ENCODE assay signal across 21 mouse cellular contexts in the genomic region with DNA sequence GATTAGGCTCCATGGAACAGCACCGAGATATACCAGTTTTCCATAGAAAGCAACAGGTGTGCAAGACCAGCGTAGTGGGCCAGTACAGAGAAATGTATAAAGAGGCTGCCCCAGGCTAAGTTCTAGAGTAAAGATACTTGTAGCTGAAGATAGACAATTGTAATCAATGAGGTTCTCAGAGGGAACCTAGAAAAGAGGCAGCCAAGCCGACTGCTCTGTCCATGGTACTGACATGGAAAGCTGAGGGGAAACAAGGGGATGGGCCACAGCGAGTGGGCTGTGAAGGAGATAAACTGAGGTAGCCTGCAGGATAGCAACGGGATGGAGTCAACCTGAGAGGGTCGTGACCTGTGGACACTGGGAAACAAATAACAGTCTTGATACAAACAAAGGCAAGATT.
DNase-seq lines count a peak whose midpoint lies in the region; ATAC-seq lines count a peak whose summit lies in the region.
"Had no signal": no experiment of that assay in that cellular context is flagged by ENCODE, and none has a peak within 500 bp of the region (broad histone marks: within the 10 kb centered on the region; RNA-seq: fewer than 3 reads in every experiment).

No protein-coding gene starts in this region.

- intact Hi-C loops in heart, postnatal 36 days (cut with DNase I) = no loop called here

- no peak overlapping the region for H3K27ac ChIP-seq in embryonic facial prominence, embryonic 11.5 days (replicated peaks; ENCODE audit: low read depth, low read length)
- H3K27ac ChIP-seq: forebrain, embryonic 13.5 days; gastrocnemius, adult 2 months; limb, embryonic 12.5 days; liver, embryonic 15.5 days; midbrain, embryonic 12.5 days had no signal

- no peak overlapping the region for H3K4me3 ChIP-seq in embryonic facial prominence, embryonic 11.5 days (ENCODE audit: low read depth, low read length)
- H3K4me3 ChIP-seq: forebrain, embryonic 13.5 days; gastrocnemius, adult 2 months; limb, embryonic 12.5 days; liver, embryonic 15.5 days; midbrain, embryonic 12.5 days had no signal

- H3K27me3 ChIP-seq in embryonic facial prominence, embryonic 11.5 days (ENCODE audit: control insufficient read depth, insufficient read depth, low read length) = no peaks in the 10 kb centered on the region
- H3K27me3 ChIP-seq: limb, embryonic 12.5 days; liver, embryonic 15.5 days; midbrain, embryonic 12.5 days had no signal

- no peak for ATAC-seq in embryonic facial prominence, embryonic 11.5 days (replicated peaks; ENCODE audit: insufficient number of reproducible peaks, low FRiP score, low TSS enrichment, low read depth)
- no peak for ATAC-seq in erythroid progenitor cell, adult 5-6 weeks (replicated peaks; ENCODE audit: low FRiP score, poor library complexity, severe bottlenecking)
- ATAC-seq: forebrain, embryonic 13.5 days had no signal

- H3K4me2 ChIP-seq in embryonic facial prominence, embryonic 11.5 days (ENCODE audit: low read depth, low read length) = no peak overlapping the region
- H3K4me2 ChIP-seq: forebrain, embryonic 13.5 days; limb, embryonic 12.5 days; liver, embryonic 15.5 days; midbrain, embryonic 12.5 days had no signal

- no peaks in the 10 kb centered on the region for H3K36me3 ChIP-seq in embryonic facial prominence, embryonic 11.5 days (replicated peaks; ENCODE audit: control insufficient read depth, insufficient read depth, low read depth, low read length)
- H3K36me3 ChIP-seq: G1E; limb, embryonic 12.5 days; liver, embryonic 15.5 days; midbrain, embryonic 12.5 days had no signal

- no peaks in the 10 kb centered on the region for H3K9me3 ChIP-seq in embryonic facial prominence, embryonic 11.5 days (replicated peaks; ENCODE audit: control insufficient read depth, low read length)
- H3K9me3 ChIP-seq: forebrain, embryonic 13.5 days; limb, embryonic 12.5 days; liver, embryonic 15.5 days; midbrain, embryonic 12.5 days had no signal

- 51% methylated on average over 6 of the region's 6 CpGs for WGBS in embryonic facial prominence, embryonic 11.5 days

- no peaks in the 10 kb centered on the region for H3K4me1 ChIP-seq in embryonic facial prominence, embryonic 11.5 days (ENCODE audit: control insufficient read depth, insufficient read depth, low read length)
- H3K4me1 ChIP-seq: limb, embryonic 12.5 days; liver, embryonic 15.5 days had no signal

- DNase-seq in heart, postnatal 4 days = peak; percentile 6
- no peak for DNase-seq in heart, postnatal 36 days
- DNase-seq in ovary, postnatal 14 days (ENCODE audit: low spot score) = peak; percentile 1
- no peak for DNase-seq in ovary, adult 18-20 months (ENCODE audit: low spot score)
- DNase-seq in embryonic facial prominence, embryonic 11.5 days (ENCODE audit: low spot score) = peak; percentile 62
- DNase-seq in layer of hippocampus, adult 11-12 months (ENCODE audit: low spot score) = no peak
- no peak for DNase-seq in left cerebral cortex, adult 18-20 months (ENCODE audit: low spot score in 2 of 2)
- DNase-seq: adrenal gland, postnatal 25 days; cerebellum, postnatal 10 days; gastrocnemius, adult 2 months; heart, adult 18-20 months; kidney, postnatal 25 days; lung, postnatal 36 days; right cerebral cortex, postnatal 4 days; thymus, postnatal 4 days had no signal

- no peak overlapping the region for H3K9ac ChIP-seq in embryonic facial prominence, embryonic 11.5 days (replicated peaks; ENCODE audit: low read length)
- H3K9ac ChIP-seq: forebrain, embryonic 13.5 days; limb, embryonic 12.5 days; liver, embryonic 15.5 days; midbrain, embryonic 12.5 days had no signal

Comparison
In these comparisons a context has a peak if more than half of its experiments do, and no peak if none do; other contexts are left out.
1. DNase-seq: peak in heart, postnatal 4 days (single experiment), ovary, postnatal 14 days (single experiment) and embryonic facial prominence, embryonic 11.5 days (single experiment); none in heart, postnatal 36 days (0 of 2), ovary, adult 18-20 months (single experiment), layer of hippocampus, adult 11-12 months (single experiment) and left cerebral cortex, adult 18-20 months (0 of 2).